Mouse (Mus musculus) adrenal gland, adult 2 months (tissue): ENCODE data around the gene Fam124a. TPM values are rescaled to one million over a fixed set of nuclear protein-coding genes. Genes with fewer than 3 reads are reported as not detected.
"Not testable (repeated sequence)": the region's sequence is repeated elsewhere in the genome, so short reads cannot be mapped to it uniquely, and the experiment has no call there.

ENCODE experiments used
- DNase-seq: peaks from one replicate; pipeline ENCODE4 v3.0.0; 2021
- polyA plus RNA-seq: library from polyadenylated mRNA; depleted of rRNA; stranded (reverse); fragments of >200 nt; gene quantifications from 2 replicates; pipeline ENCODE4 v1.2.3, GENCODE M21; 2012
- total RNA-seq, 2 experiments: library from RNA; stranded (reverse); gene quantifications; 2 replicates each; pipeline ENCODE4 v1.2.3; 2021

Gene Fam124a
- total and polyA plus RNA-seq, 3 experiments = 2.4 to 3.3 (median 2.5) TPM

- DNase-seq = no peak
Measured at GRCm38 (mm10) chr14:62574906-62575305, 19.4 kb downstream of the Fam124a start.

GRCm38 (mm10) chr14:62575862-62576261 lies 20.3 kb downstream of the Fam124a start:
- no peak for DNase-seq

- DNase-seq = no peak
Measured at GRCm38 (mm10) chr14:62580945-62581344, 25.4 kb downstream of the Fam124a start.

- no peak for DNase-seq
Measured at GRCm38 (mm10) chr14:62581768-62582167, 26.2 kb downstream of the Fam124a start.

- no peak for DNase-seq
Measured at GRCm38 (mm10) chr14:62584637-62585036, 29.1 kb downstream of the Fam124a start.

GRCm38 (mm10) chr14:62585338-62585737 lies 29.8 kb downstream of the Fam124a start:
- no peak for DNase-seq

GRCm38 (mm10) chr14:62600109-62600522 lies 44.6 kb downstream of the Fam124a start:
- no peak for DNase-seq

GRCm38 (mm10) chr14:62602271-62602670 lies 46.7 kb downstream of the Fam124a start:
- no peak for DNase-seq

GRCm38 (mm10) chr14:62602869-62603268 lies 47.3 kb downstream of the Fam124a start:
- DNase-seq = no peak

GRCm38 (mm10) chr14:62607791-62608196 lies 52.3 kb downstream of the Fam124a start:
- peak; percentile 30 for DNase-seq

GRCm38 (mm10) chr14:62609904-62610303 lies 54.4 kb downstream of the Fam124a start:
- DNase-seq = no peak

GRCm38 (mm10) chr14:62622393-62622792 lies 66.9 kb downstream of the Fam124a start:
- no peak for DNase-seq

- DNase-seq = no peak
Measured at GRCm38 (mm10) chr14:62627951-62628350, 72.4 kb downstream of the Fam124a start.

- DNase-seq = no peak
Measured at GRCm38 (mm10) chr14:62637436-62638344, 82.2 kb downstream of the Fam124a start.

- no peak for DNase-seq
Measured at GRCm38 (mm10) chr14:62638345-62638702, 82.8 kb downstream of the Fam124a start.

GRCm38 (mm10) chr14:62639111-62639510 lies 83.6 kb downstream of the Fam124a start:
- peak; percentile 39 for DNase-seq

- DNase-seq = no peak
Measured at GRCm38 (mm10) chr14:62639551-62639950, 84.0 kb downstream of the Fam124a start.

GRCm38 (mm10) chr14:62640396-62640795 lies 84.9 kb downstream of the Fam124a start:
- peak; percentile 14 for DNase-seq

GRCm38 (mm10) chr14:62642368-62642767 lies 86.8 kb downstream of the Fam124a start:
- DNase-seq = not testable (repeated sequence)

- DNase-seq = peak; percentile 18
Measured at GRCm38 (mm10) chr14:62648405-62648804, 92.9 kb downstream of the Fam124a start.

GRCm38 (mm10) chr14:62650376-62650775 lies 94.8 kb downstream of the Fam124a start:
- DNase-seq = no peak

GRCm38 (mm10) chr14:62651771-62652170 lies 96.2 kb downstream of the Fam124a start:
- no peak for DNase-seq

GRCm38 (mm10) chr14:62655996-62656395 lies 100.5 kb downstream of the Fam124a start:
- DNase-seq = no peak

GRCm38 (mm10) chr14:62657469-62657868 lies 101.9 kb downstream of the Fam124a start:
- DNase-seq = no peak
